Mouse (Mus musculus) intestine, postnatal 0 days (tissue): ENCODE measurements around the gene Emc10. TPM values are rescaled to one million over a fixed set of nuclear protein-coding genes. Genes with fewer than 3 reads are reported as not detected.

Source experiments
- ATAC-seq: fragments of 200-750 bp; cut with Nextera tagmentation; 2 replicates; pipeline ENCODE4 v1.8.0; 2017; ENCODE audit warnings: mild to moderate bottlenecking, moderate TSS enrichment, moderate library complexity
- H3K27ac ChIP-seq: fragments of 300-500 bp; sonication (generic); 2 replicates; pipeline ENCODE4 v1.5.1; 2014; ENCODE audit warnings: mild to moderate bottlenecking, low read depth, low read length, moderate library complexity
- H3K27me3 ChIP-seq: fragments of 300-500 bp; sonication (generic); replicated peaks from 2 replicates; pipeline ENCODE4 v1.6.1; 2014; ENCODE audit warnings: low read length, mixed read lengths; ENCODE audit not compliant: control insufficient read depth, insufficient read depth
- H3K36me3 ChIP-seq: fragments of 300-500 bp; sonication (generic); 2 replicates; pipeline ENCODE4 v1.6.1; 2014; ENCODE audit warnings: mild to moderate bottlenecking, moderate library complexity; ENCODE audit not compliant: control insufficient read depth, insufficient read depth
- H3K4me1 ChIP-seq: fragments of 300-500 bp; sonication (generic); replicated peaks from 2 replicates; pipeline ENCODE4 v1.6.1; 2014; ENCODE audit warnings: antibody characterized with exemption, low read length, mixed read lengths; ENCODE audit not compliant: control insufficient read depth, insufficient read depth
- H3K4me2 ChIP-seq: fragments of 300-500 bp; sonication (generic); replicated peaks from 2 replicates; pipeline ENCODE4 v1.6.1; 2014; ENCODE audit warnings: low read depth, mild to moderate bottlenecking, moderate library complexity
- H3K4me3 ChIP-seq: fragments of 300-500 bp; sonication (generic); 2 replicates; pipeline ENCODE4 v1.5.1; 2014; ENCODE audit warnings: low read depth, low read length
- H3K9ac ChIP-seq: fragments of 300-500 bp; sonication (generic); 2 replicates; pipeline ENCODE4 v1.6.1; 2014; ENCODE audit warnings: mild to moderate bottlenecking, low read depth, low read length
- H3K9me3 ChIP-seq: fragments of 300-500 bp; sonication (generic); 2 replicates; pipeline ENCODE4 v1.6.1; 2016; ENCODE audit warnings: mixed run types; ENCODE audit not compliant: control insufficient read depth
- CTCF ChIP-seq: sonication (generic); IDR thresholded peaks from 2 replicates; pipeline ENCODE4 v1.5.1; 2016; ENCODE audit warnings: low read depth, mild to moderate bottlenecking, control low read depth, antibody characterized with exemption, moderate library complexity
- WGBS: fragments of 180-500 bp; shearing (Covaris S2); extraction: QIAGEN DNeasy Blood & Tissue Kit; methylation state at CpG from one replicate; pipeline ENCODE4 v1.1.7; 2014; 5-methylcytosine and 5-hydroxymethylcytosine counted together
- polyA plus RNA-seq: library from polyadenylated mRNA; unstranded; fragments of >200 nt; fragmentation: Nextera tagmentation; extraction: Ambion mirVana; gene quantifications from 2 replicates; pipeline ENCODE4 v1.2.1, GENCODE M21; 2015

Emc10 gene
- polyA plus RNA-seq, 1 experiment from 2014 or later, result 74.8 TPM

GRCm38 (mm10) chr7:44470696-44471612 is 25.4 kb downstream of the Emc10 start:
- no peak for ATAC-seq
- 84% methylated on average over 16 of the region's 16 CpGs for WGBS
- Histone ChIP-seq H3K4me1 (peaks cover 12% of the 10 kb centered on the region; the same call in 1 of the 2 replicates), H3K36me3 (no peaks in the 10 kb centered on the region; the same call in 1 of the 2 replicates), H3K4me2 (no peak overlapping the region), H3K9ac (no peak overlapping the region), H3K27me3 (no peaks in the 10 kb centered on the region), H3K9me3 (no peaks in the 10 kb centered on the region), H3K4me3 (no peak overlapping the region), H3K27ac (no peak overlapping the region)
- no peak for TF ChIP-seq CTCF

GRCm38 (mm10) chr7:44469677-44470675 is 26.4 kb downstream of the Emc10 start:
- WGBS, result 92% methylated on average over 16 of the region's 16 CpGs
- Histone ChIP-seq H3K4me2 (no peak overlapping the region), H3K27ac (no peak overlapping the region), H3K36me3 (no peaks in the 10 kb centered on the region; the same call in 1 of the 2 replicates), H3K4me3 (no peak overlapping the region), H3K9me3 (no peaks in the 10 kb centered on the region), H3K27me3 (no peaks in the 10 kb centered on the region), H3K4me1 (peaks cover 12% of the 10 kb centered on the region; the same call in 1 of the 2 replicates), H3K9ac (no peak overlapping the region)
- no peak for ATAC-seq
- TF ChIP-seq CTCF, result no peak

- peak overlapping the region; percentile 63 for H3K4me3 ChIP-seq
- H3K4me2 ChIP-seq, result peak overlapping the region; percentile 75
- TF ChIP-seq CTCF, result no peak
- ATAC-seq, result no peak
- H3K27me3 ChIP-seq, result peaks cover 10% of the 10 kb centered on the region
- WGBS, result 61% methylated on average over 15 of the region's 15 CpGs
- no peak overlapping the region for H3K27ac ChIP-seq
- peak overlapping the region; percentile 60 for H3K9ac ChIP-seq
- peaks cover 12% of the 10 kb centered on the region; the same call in 1 of the 2 replicates for H3K4me1 ChIP-seq
- no peaks in the 10 kb centered on the region for H3K9me3 ChIP-seq
- no peaks in the 10 kb centered on the region; the same call in 1 of the 2 replicates for H3K36me3 ChIP-seq
Measured at GRCm38 (mm10) chr7:44468644-44469285, 27.6 kb downstream of the Emc10 start.

GRCm38 (mm10) chr7:44467811-44468411 is 28.4 kb downstream of the Emc10 start, which contains the start of gene Josd2:
Gene Josd2, plus strand, starts transcription at chr7:44467980.
- H3K4me2 ChIP-seq, result peak within 1 kb of the TSS; percentile 75
- TF ChIP-seq CTCF, result 0 out of 2 replicates have a peak, but pooled peaks have one; percentile 1
- H3K4me3 ChIP-seq, result peak within 1 kb of the TSS; percentile 63
- H3K27ac ChIP-seq, result no peak within 1 kb of the TSS
- peaks cover 9% of the 10 kb centered on the region; the same call in 1 of the 2 replicates for H3K4me1 ChIP-seq
- under 1% methylated on average over 42 of the region's 42 CpGs for WGBS
- no peaks in the 10 kb centered on the region for H3K9me3 ChIP-seq
- H3K9ac ChIP-seq, result peak within 1 kb of the TSS; percentile 60
- peak; percentile 98 for ATAC-seq
- H3K27me3 ChIP-seq, result peaks cover 18% of the 10 kb centered on the region
- no peaks in the 10 kb centered on the region; the same call in 1 of the 2 replicates for H3K36me3 ChIP-seq

- Histone ChIP-seq H3K4me2 (no peak overlapping the region), H3K4me3 (no peak overlapping the region), H3K36me3 (no peaks in the 10 kb centered on the region; the same call in 1 of the 2 replicates), H3K9ac (no peak overlapping the region), H3K27ac (no peak overlapping the region), H3K27me3 (peaks cover 28% of the 10 kb centered on the region), H3K9me3 (no peaks in the 10 kb centered on the region), H3K4me1 (peaks cover 9% of the 10 kb centered on the region; the same call in 1 of the 2 replicates)
- TF ChIP-seq CTCF, result no peak
- no peak for ATAC-seq
- WGBS, result 84% methylated on average over 16 of the region's 16 CpGs
Measured at GRCm38 (mm10) chr7:44466888-44467311, 29.4 kb downstream of the Emc10 start.
